Mouse (Mus musculus) ovary, postnatal 36 days (tissue): ENCODE data around the gene Ffar2.

Experiments used
- DNase-seq: peaks from one replicate; pipeline ENCODE4 v3.0.0; 2022; ENCODE audit warnings: low spot score, mixed read lengths

The Ffar2 gene

GRCm38 (mm10) chr7:30769236-30769635 is 54.3 kb downstream of the Ffar2 start:
- no peak for DNase-seq
